Mouse (Mus musculus): ENCODE data around the gene Oas1d. TPM values are rescaled to one million over a fixed set of nuclear protein-coding genes. Genes with fewer than 3 reads are reported as not detected.
"Not testable (repeated sequence)": the region's sequence is repeated elsewhere in the genome, so short reads cannot be mapped to it uniquely, and the experiment has no call there.

Oas1d gene
- not detected for total RNA-seq (2021)
- long read RNA-seq, experiment 1: 0 reads
- long read RNA-seq, experiment 2: 0 reads

GRCm38 (mm10) chr5:120914204-120914603, at the start of gene Oas1d:
Oas1d (plus strand) TSS chr5:120914536.
- not testable (repeated sequence) for DNase-seq

DNA sequence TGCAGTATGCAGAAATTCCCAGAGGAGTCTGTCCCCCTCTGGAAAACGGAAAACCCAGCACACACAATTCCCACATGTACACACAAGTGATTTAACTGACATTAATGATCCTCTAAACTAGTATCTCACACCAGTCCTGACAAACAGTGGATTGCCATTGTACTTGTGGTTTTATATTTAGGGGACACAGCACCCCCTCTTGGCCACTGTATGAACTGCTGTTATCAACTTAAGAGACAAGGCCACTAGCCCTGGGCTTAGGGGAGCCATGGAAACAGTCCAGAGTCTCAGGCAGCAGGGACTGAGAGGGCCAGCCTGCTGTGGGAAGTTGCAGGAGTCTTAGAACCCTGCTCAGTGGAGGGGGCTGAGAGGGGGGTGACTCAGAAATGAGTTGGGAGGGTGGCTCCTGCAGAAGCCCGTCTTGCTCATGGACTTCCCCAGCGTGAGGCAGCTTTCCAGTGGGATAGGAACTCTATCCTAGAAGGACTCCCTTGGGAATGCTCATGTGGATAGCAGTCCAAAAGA, 48.9 kb upstream of the Oas1d start:
- DNase-seq: no peak

DNA sequence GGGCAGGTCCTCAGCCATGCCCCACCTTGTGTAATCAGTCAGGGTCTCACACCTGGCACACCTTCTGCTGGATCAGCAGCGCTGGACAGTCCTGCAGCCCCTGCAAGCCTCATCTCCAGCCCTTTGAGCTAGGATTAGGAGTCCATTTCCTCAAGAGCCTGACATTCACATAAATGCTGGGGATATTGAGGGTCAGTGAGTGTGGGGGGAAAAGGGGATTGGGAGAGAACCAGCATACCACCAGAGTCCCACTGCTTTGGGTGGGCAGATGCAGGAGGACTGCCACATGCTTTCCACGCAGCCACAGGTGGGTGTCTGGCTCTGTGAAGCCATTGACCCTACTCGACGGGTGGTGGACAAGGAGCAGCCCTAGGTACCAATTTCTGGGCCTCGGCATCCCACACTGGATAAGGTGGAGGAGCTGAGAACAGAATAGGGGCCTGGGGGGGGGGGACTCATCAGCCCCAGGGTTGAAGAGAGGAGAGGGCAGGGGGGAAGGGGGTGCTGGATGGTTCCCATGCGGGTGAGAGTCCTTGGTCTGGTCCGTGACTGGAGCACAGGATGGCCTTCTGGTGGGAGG, 44.8 kb upstream of the Oas1d start:
- DNase-seq: no peak

GRCm38 (mm10) chr5:120870081-120870480, 44.3 kb upstream of the Oas1d start:
- no peak for DNase-seq

DNA sequence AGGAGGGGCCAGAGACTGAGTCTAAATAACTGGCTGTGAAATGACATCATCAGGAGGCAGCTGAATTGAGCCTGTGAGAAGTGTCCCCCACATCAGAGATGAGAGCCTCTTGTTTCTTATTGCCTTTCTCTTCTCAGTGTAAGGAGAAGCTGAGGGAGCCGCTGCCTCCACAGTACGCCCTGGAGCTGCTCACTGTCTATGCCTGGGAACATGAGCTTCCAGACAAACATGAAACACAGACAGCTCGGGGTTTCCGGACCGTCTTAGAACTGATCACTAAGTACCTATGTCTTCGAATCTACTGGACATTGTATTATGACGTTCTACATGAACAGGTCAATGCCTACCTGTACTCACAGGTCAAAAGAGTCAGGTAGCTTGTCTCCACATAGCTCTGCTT, 43.6 kb upstream of the Oas1d start:
- DNase-seq: no peak

- DNase-seq: no peak
Observed at GRCm38 (mm10) chr5:120871469-120871868, 42.9 kb upstream of the Oas1d start.

DNA sequence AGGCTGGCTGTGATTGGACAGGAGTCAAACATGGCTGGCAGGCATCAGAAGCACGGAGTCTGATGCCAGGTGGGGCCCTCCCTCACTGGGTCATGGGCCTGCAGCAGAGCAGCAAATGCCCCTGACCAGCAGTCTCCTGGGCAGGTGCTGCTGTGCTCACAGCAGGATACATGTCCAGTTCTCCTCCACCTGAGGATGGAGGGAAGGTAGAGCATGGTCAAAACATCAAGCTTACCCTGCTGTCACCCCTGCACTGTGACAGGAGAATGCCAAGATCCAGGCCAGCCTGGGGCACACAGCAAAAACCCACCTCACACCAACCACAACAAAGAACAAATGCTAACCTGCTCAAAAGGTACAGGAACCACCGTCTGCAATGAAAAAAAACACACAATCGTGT, 37.5 kb upstream of the Oas1d start:
- DNase-seq: not testable (repeated sequence)

- not testable (repeated sequence) for DNase-seq
Observed at GRCm38 (mm10) chr5:120877407-120877806, 36.9 kb upstream of the Oas1d start.

GRCm38 (mm10) chr5:120878803-120879202, 35.5 kb upstream of the Oas1d start:
- DNase-seq: not testable (repeated sequence)

DNA sequence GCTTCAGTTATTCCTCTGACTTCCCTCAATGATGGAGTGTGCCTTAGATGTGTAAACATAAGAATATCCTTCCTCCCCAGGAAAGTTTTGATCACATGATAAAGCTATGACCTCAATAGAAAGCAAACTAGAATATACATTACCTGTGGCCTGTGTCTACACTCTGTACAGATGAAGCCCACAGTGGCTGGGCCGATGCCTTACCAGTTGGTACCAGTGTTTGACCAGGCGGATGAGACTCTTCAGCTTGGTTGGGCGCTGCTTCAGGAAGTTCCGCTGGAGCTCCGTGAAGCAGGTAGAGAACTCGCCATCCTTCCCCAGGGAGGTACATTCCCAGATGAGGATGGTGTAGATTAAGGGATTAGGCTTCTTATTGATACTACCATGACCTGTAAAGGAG, 32.7 kb upstream of the Oas1d start:
- not testable (repeated sequence) for DNase-seq

DNA sequence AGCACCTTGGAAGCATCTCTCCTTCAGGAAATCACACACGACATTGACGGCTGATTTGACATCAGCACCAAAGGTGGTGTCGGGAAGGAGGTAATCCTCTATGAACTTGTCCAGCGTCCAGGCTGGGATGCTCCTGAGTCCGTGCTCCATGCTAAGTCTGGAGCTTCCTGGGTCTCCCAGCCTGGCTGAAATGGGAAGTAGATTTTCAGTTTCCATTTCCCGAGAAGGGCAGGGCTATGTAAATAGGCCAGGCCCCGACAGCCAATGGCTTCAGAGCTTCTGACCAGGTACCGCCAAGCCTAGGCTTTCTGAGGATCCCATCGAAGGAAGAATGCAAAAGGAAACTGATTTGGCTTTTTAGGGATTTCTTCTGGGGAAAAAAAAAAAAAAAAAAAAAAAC, 26.9 kb upstream of the Oas1d start, which contains the start of gene Oas1g:
Oas1g (minus strand) TSS at position 201 of the 400 bp plus-strand sequence.
- peak in 1 of 2 experiments; percentile 13 for DNase-seq

GRCm38 (mm10) chr5:120887831-120888230, 26.5 kb upstream of the Oas1d start:
- DNase-seq: no peak

DNA sequence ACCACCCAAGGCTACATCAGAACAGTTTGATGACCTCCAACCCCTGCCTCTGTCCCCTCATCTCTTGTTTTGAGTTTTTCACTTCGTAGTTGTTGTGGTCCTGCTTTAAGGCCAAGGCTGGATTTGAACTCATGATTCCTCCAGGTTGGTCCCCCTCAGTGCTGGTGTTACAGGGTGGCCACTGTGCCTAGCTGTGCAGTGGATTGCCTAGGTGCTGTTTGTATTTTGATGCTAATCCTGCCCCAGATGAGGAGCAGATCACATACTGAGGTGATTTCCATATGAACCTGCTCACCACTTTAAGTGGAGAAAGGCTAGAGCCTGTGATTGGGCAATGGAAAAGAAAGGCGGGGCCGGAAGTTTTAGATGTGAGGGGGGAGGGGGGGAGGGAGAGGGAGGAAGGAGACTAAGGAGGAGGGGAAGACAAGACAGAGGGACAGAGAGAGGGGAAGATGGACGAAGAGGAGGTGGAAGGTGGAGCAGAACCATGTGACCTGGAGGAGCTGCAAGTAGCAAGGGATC, 26.0 kb upstream of the Oas1d start:
- not testable (repeated sequence) for DNase-seq

DNA sequence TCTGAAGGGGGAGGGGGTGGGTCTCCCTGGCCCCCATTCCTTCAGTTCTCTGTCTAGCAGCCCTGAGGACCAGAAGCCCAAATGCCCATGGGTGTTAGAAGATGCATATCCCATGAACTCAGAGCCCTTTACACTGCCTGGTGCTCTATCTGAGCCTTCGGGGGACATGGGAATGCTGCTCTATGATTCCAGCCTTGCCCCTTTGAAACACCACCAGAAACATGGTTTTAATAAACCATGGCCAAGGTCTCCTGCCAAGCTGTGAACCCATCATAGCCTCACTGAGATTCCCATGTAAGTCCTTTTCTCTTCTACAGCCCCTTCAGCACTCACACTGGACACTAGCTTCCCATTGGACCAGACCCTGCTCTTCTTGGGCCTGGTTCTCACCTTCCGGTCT, 24.3 kb upstream of the Oas1d start:
- no peak for DNase-seq

GRCm38 (mm10) chr5:120890991-120891390, 23.3 kb upstream of the Oas1d start:
- no peak for DNase-seq

DNA sequence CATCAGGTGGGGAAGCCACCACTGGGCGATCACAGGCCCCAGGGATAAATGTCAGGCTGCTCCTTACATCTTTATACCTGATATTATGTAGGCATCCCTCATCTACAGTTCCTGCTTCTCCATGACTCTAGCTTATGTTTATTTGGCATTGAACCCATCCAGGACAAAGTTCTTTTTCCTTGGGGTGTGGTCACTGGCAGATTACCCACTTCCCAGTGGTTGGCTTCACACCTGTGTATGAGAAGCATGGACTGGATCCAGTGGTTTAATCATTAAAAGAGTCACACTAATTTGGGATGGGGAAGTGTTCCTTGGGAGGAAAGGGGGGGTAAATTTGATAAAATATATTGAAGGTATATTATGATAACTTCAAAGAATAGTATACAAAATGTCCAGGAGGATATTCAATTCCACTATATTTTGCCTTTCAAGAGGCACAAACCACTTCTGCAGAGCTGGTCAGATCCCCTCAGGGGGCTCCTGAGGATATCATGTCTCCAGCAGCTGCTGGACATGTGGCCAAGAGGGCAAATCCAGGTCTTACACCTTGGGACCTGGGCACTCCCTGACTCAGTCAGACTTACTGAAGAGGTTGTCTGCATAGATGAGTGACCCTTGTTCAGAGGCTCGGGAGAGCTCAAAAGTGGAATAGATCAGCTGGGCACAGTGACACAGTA, 22.6 kb upstream of the Oas1d start:
- not testable (repeated sequence) for DNase-seq

DNA sequence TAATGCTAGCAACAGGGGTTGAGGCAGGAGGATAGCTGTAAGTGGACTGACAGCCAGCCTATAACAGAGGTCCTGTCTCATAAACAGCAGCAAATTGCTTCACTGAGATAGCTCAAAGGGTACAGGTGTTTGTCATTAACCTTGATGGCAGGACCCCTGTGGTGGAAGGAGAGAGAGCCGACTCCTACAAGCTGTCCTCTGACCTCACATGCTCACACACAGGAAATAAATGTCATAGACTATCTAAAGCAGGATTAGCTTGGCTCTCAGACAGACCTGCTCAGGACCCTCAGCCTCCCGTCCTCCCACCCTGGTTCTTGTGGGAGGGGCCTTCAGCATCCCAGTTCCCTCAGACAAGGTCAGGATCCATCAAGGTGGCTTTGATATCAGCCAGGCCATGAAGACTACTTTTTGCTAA, 22.1 kb upstream of the Oas1d start:
- no peak for DNase-seq

GRCm38 (mm10) chr5:120893866-120894265, 20.5 kb upstream of the Oas1d start:
- not testable (repeated sequence) for DNase-seq

DNA sequence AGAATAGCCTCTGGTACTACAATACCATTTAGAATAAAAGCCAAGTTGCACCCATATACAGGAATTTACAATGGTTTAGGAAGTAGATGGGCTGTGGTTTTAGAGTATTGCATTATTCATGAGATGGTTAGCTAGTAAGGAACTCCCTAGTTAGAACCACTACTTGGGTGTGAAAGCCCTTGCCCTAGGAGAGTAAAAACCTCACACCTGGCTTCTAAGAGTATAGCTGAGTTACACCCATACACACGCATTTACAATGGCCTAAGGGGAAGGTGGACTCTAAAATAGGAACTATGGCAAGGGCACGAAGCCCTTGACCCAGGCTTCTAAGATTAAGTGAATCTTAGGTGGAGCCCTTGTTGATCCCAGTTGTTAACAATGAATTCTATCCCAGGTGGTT, 19.6 kb upstream of the Oas1d start:
- not testable (repeated sequence) for DNase-seq

DNA sequence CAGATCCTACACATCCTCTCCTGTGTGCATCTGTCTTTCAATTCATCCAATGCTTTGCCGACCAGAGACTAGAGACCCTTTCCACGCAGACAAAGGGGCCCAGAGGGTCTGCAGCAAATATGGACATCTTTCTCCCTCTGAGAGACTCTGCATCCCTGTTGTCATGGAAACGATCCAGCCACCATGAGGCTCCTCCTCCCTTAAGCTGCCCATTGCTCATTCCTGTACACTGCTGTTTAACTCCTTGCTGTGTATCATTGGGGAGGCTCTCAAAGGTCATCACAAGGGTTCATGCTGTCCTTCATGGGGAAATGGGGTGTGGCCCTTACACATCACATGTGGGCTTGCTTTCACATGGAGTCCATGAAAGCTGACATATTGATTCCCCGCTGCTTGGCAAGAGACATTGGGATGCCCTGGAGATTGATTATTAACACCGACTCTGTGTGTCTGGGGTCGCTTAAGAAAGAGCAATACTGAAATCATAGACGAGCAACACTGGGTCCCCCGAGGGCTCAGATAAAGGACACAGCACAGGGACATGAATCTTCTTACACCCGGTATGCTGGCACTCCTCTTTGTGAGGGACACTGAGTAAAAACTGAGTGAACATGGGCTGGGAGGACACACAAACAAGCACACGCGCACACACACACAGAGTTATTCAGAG, 19.0 kb upstream of the Oas1d start:
- DNase-seq: no peak

DNA sequence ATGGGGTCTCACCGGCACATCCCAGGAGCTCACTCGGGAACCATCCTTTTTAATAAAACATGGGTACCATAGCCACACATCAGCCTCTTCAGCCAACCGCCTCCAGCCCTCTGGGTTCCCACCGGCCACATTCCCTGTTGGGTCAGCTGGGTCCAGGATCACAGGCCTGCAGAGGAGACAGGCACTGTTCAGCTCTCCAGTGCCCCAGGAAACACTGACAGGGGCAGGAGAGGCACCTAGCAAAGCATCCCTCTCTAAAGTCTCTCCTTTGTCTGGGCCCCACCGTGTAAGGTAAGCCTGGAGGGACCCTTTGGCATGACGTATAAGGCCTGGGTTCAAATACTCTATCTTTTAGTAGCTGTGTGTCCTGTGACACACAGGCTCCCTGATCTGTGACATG, 16.0 kb upstream of the Oas1d start:
- DNase-seq: no peak

- DNase-seq: no peak
Observed at GRCm38 (mm10) chr5:120898726-120899125, 15.6 kb upstream of the Oas1d start.

DNA sequence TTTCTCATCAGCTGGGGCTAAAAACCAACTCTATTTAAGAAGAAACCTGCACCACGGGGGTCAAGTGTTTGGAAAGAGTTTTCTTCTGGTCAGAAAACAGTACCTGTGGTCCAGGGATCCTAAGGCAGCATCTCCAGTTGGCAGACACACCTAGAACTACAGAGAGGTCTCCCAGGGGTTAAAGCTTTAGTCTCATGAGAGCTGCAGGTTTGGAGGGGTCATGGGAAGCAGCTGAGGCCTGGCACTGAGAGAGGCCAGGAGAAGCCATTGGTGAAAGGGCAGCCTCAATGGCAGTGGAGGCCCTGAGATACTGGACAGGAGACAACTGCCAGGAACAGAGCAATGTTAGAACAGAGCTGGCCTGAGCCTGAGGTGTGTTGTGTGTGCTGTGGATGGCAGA, 13.7 kb upstream of the Oas1d start:
- no peak for DNase-seq

Measured in adrenal gland, postnatal 36 days (tissue).